Mouse (Mus musculus) regulatory T cell (primary cell): Measurements from ENCODE around the gene Nrxn1.

Experiments used
- in situ Hi-C: fragments of 300-600 bp; cut with MboI, MseI; formaldehyde crosslinking; loops from one replicate; pipeline ENCODE4 v1.15.1; 2025; ENCODE audit warnings: high pct_unique_total_duplicates

The Nrxn1 gene

GRCm38 (mm10) chr17:90809197-90810163 is 283.4 kb downstream of the Nrxn1 start:
- in situ Hi-C loops, result no loop called here

- in situ Hi-C loops, result no loop called here
Measured at GRCm38 (mm10) chr17:90808256-90808655, 284.6 kb downstream of the Nrxn1 start.

GRCm38 (mm10) chr17:90807199-90807598 is 285.7 kb downstream of the Nrxn1 start:
- in situ Hi-C loops, result no loop called here

- in situ Hi-C loops, result no loop called here
Measured at GRCm38 (mm10) chr17:90798689-90799088, 294.2 kb downstream of the Nrxn1 start.

GRCm38 (mm10) chr17:90797659-90798288 is 295.1 kb downstream of the Nrxn1 start:
- in situ Hi-C loops, result no loop called here

- in situ Hi-C loops, result no loop called here
Measured at GRCm38 (mm10) chr17:90796974-90797373, 295.9 kb downstream of the Nrxn1 start.

GRCm38 (mm10) chr17:90788491-90789127 is 304.3 kb downstream of the Nrxn1 start:
- in situ Hi-C loops, result no loop called here

GRCm38 (mm10) chr17:90788040-90788439 is 304.8 kb downstream of the Nrxn1 start:
- in situ Hi-C loops, result no loop called here

- in situ Hi-C loops, result no loop called here
Measured at GRCm38 (mm10) chr17:90787121-90787788, 305.6 kb downstream of the Nrxn1 start.

- in situ Hi-C loops, result no loop called here
Measured at GRCm38 (mm10) chr17:90780481-90780880, 312.4 kb downstream of the Nrxn1 start.

GRCm38 (mm10) chr17:90775397-90775796 is 317.5 kb downstream of the Nrxn1 start:
- in situ Hi-C loops, result no loop called here

GRCm38 (mm10) chr17:90773233-90773632 is 319.6 kb downstream of the Nrxn1 start:
- in situ Hi-C loops, result no loop called here

- in situ Hi-C loops, result no loop called here
Measured at GRCm38 (mm10) chr17:90768216-90768615, 324.7 kb downstream of the Nrxn1 start.

- in situ Hi-C loops, result no loop called here
Measured at GRCm38 (mm10) chr17:90727124-90727523, 365.7 kb downstream of the Nrxn1 start.

GRCm38 (mm10) chr17:90704773-90705172 is 388.1 kb downstream of the Nrxn1 start:
- in situ Hi-C loops, result loop anchor here (5.0 kb wide), 1 partner anchor 38 kb away; no protein-coding TSS in a partner anchor

- in situ Hi-C loops, result loop anchor here (5.0 kb wide), 1 partner anchor 40 kb away; no protein-coding TSS in a partner anchor
Measured at GRCm38 (mm10) chr17:90702626-90703025, 390.2 kb downstream of the Nrxn1 start.

GRCm38 (mm10) chr17:90696071-90696800 is 396.6 kb downstream of the Nrxn1 start:
- in situ Hi-C loops, result no loop called here

GRCm38 (mm10) chr17:90695086-90695584 is 397.7 kb downstream of the Nrxn1 start:
- in situ Hi-C loops, result no loop called here

- in situ Hi-C loops, result no loop called here
Measured at GRCm38 (mm10) chr17:90684172-90684571, 408.7 kb downstream of the Nrxn1 start.

- in situ Hi-C loops, result no loop called here
Measured at GRCm38 (mm10) chr17:90681019-90681418, 411.9 kb downstream of the Nrxn1 start.

- in situ Hi-C loops, result no loop called here
Measured at GRCm38 (mm10) chr17:90676676-90677075, 416.2 kb downstream of the Nrxn1 start.
